Mouse (Mus musculus) kidney, embryonic 16.5 days (tissue): ENCODE measurements around the gene D430042O09Rik. TPM values are rescaled to one million over a fixed set of nuclear protein-coding genes. Genes with fewer than 3 reads are reported as not detected.

Experiments used
- ATAC-seq: fragments of 200-750 bp; cut with Nextera tagmentation; 2 replicates; pipeline ENCODE4 v1.8.0; 2017; ENCODE audit warnings: moderate TSS enrichment; ENCODE audit not compliant: low FRiP score, low TSS enrichment
- H3K27ac ChIP-seq: fragments of 300-500 bp; sonication (generic); 2 replicates; pipeline ENCODE4 v1.5.1; 2014; ENCODE audit warnings: low read length
- H3K27me3 ChIP-seq: fragments of 300-500 bp; sonication (generic); 2 replicates; pipeline ENCODE4 v1.6.1; 2014; ENCODE audit warnings: low read length, control low read depth, mixed read lengths; ENCODE audit not compliant: insufficient read depth
- H3K36me3 ChIP-seq: fragments of 300-500 bp; sonication (generic); 2 replicates; pipeline ENCODE4 v1.6.1; 2014; ENCODE audit warnings: low read length, control low read depth, mixed read lengths; ENCODE audit not compliant: insufficient read depth
- H3K4me1 ChIP-seq: fragments of 300-500 bp; sonication (generic); 2 replicates; pipeline ENCODE4 v1.6.1; 2014; ENCODE audit warnings: low read length, control low read depth, mixed read lengths; ENCODE audit not compliant: insufficient read depth
- H3K4me2 ChIP-seq: fragments of 300-500 bp; sonication (generic); replicated peaks from 2 replicates; pipeline ENCODE4 v1.6.1; 2014; ENCODE audit warnings: low read depth, low read length
- H3K4me3 ChIP-seq: fragments of 300-500 bp; sonication (generic); 2 replicates; pipeline ENCODE4 v1.5.1; 2014; ENCODE audit warnings: mild to moderate bottlenecking, low read length
- H3K9ac ChIP-seq: fragments of 300-500 bp; sonication (generic); replicated peaks from 2 replicates; pipeline ENCODE4 v1.6.1; 2014; ENCODE audit warnings: low read length
- H3K9me3 ChIP-seq: fragments of 300-500 bp; sonication (generic); 2 replicates; pipeline ENCODE4 v1.6.1; 2016; ENCODE audit warnings: low read length, control low read depth
- WGBS: fragments of 180-500 bp; shearing (Covaris S2); extraction: QIAGEN DNeasy Blood & Tissue Kit; methylation state at CpG from one replicate; pipeline ENCODE4 v1.1.7; 2014; 5-methylcytosine and 5-hydroxymethylcytosine counted together
- polyA plus RNA-seq: library from polyadenylated mRNA; unstranded; fragments of >200 nt; fragmentation: Nextera tagmentation; extraction: Ambion mirVana; gene quantifications from 2 replicates; pipeline ENCODE4 v1.2.1, GENCODE M21; 2015

D430042O09Rik gene
- polyA plus RNA-seq, 1 experiment from 2014 or later: 10.1 TPM

DNA sequence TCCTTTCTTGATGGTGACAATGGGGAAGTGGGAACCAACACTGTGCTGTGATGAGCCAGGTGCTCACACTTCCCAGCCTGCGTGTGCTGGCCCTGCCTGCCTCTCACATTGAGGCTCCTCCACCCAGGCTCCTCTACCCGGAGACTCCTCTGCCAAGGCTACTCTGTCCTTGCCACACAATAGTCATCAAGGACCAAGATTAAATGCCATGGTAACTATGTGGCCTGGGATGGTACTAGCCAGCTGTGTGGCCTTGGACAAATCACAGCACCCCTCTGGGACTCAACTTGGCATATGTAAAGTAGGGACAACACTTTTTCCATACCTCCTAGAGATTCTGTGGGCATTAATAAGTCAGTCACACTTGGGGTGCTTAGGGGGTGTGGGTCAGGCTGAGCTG lies 192.2 kb downstream of the D430042O09Rik start:
- H3K4me1 ChIP-seq: no peaks in the 10 kb centered on the region
- no peak overlapping the region for H3K9ac ChIP-seq
- ATAC-seq: peak; percentile 27; the same call in 1 of the 2 replicates
- H3K4me2 ChIP-seq: no peak overlapping the region
- no peaks in the 10 kb centered on the region; the same call in 1 of the 2 replicates for H3K9me3 ChIP-seq
- no peak overlapping the region for H3K27ac ChIP-seq
- H3K36me3 ChIP-seq: no peaks in the 10 kb centered on the region
- H3K27me3 ChIP-seq: no peaks in the 10 kb centered on the region
- 74% methylated on average over 2 of the region's 2 CpGs for WGBS
- no peak overlapping the region for H3K4me3 ChIP-seq

DNA sequence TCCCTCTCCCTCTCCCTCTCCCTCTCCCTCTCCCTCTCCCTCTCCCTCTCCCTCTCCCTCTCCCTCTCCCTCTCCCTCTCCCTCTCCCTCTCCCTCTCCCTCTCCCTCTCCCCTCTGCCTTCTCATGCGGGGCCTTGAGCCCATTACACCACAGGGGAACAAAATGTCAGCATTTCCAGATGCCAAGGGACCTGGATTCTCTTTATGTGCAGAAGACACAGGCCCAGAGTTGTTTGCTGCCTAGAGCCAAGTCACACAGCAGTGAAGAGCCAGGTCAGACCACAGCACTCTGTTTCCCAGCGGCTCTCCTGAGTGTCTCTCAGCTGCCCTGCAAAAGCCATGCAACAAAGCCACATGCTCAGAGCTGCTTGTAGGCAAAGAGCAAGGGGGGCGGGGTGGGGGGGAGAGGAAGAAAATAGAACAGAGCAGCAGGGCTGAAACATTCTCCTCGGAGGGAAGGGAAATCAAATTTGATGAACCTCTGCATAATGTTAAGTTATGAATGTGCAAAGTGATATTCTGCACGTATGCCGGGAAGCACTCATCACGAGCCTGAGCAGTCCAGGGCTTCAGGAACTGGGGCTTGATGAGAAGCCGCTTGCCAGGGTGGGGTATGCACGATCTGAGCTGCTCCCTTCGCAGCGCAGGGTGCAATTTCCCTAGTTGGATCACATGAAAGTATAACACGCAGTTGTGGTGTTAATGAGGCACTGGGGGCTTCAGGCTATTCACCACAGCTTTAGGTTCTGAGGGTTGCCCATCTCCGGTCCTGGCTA lies 192.9 kb downstream of the D430042O09Rik start:
- Histone ChIP-seq H3K36me3 (no peaks in the 10 kb centered on the region), H3K27ac (no peak overlapping the region), H3K4me2 (no peak overlapping the region), H3K4me3 (no peak overlapping the region), H3K9me3 (no peaks in the 10 kb centered on the region; the same call in 1 of the 2 replicates), H3K27me3 (no peaks in the 10 kb centered on the region), H3K4me1 (no peaks in the 10 kb centered on the region), H3K9ac (no peak overlapping the region)
- WGBS: 67% methylated on average over 13 of the region's 13 CpGs
- ATAC-seq: no peak

DNA sequence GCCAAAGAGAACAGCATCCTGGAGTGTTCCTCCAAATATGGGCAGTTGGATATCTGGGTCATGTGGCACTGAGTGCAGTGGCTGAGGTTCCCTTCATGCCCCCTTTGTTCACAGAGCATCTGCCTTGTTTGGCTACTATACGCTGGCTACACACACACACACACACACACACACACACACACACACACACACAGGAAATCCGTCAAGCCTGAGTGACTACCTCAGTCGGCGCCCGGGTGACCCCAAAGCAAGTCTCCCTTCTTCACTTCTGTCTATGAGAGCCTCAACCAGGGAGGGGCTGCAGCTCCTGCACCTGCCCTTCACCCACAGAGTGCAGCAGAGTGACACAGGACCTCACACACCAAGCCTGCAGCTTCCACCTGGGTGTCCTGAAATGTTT lies 213.1 kb downstream of the D430042O09Rik start:
- 0 out of 2 replicates have a peak, but pooled peaks cover 2% of the 10 kb centered on the region for H3K4me1 ChIP-seq
- ATAC-seq: peak; percentile 61
- 36% methylated on average over 5 of the region's 5 CpGs for WGBS

DNA sequence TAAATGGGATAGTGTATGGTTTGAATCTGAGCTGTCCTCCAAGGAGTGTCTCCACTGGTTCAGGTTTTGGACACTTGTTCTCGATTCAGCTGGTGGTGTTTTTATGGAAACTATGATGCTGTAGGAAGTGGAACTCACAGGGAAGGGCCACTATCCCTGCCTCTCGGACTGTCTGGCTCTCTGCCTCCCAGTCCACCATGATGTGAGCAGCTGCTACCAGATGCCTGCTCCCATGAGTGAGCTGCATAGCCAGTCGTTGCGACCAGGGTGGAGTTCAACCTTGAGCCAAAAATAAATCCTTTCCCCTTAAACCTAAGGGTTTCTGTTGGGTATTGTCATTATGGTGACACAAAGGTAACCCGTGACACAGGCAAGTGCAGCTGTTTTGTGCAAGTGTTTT lies 216.4 kb downstream of the D430042O09Rik start:
- H3K9ac ChIP-seq: no peak overlapping the region
- H3K27me3 ChIP-seq: no peaks in the 10 kb centered on the region
- no peaks in the 10 kb centered on the region for H3K36me3 ChIP-seq
- H3K4me1 ChIP-seq: 0 out of 2 replicates have a peak, but pooled peaks cover 2% of the 10 kb centered on the region
- WGBS: 86% methylated on average over 5 of the region's 5 CpGs
- H3K27ac ChIP-seq: no peak overlapping the region
- H3K4me2 ChIP-seq: no peak overlapping the region
- no peak for ATAC-seq
- no peaks in the 10 kb centered on the region for H3K9me3 ChIP-seq
- no peak overlapping the region for H3K4me3 ChIP-seq

More for the DNA sequence above, 213.1 kb downstream of the D430042O09Rik start:
- Histone ChIP-seq H3K27me3 (no peaks in the 10 kb centered on the region), H3K27ac (no peak overlapping the region), H3K9me3 (peaks cover 4% of the 10 kb centered on the region; the same call in 1 of the 2 replicates), H3K36me3 (no peaks in the 10 kb centered on the region), H3K9ac (no peak overlapping the region), H3K4me3 (no peak overlapping the region), H3K4me2 (no peak overlapping the region)

Other genes starting within 250 kb of the D430042O09Rik start
- gene Nsmce1, start 216.3 kb upstream of the D430042O09Rik start, polyA plus RNA-seq: 131 and 137 TPM in 2 replicates
- 11.5 and 13.1 TPM in 2 replicates for gene Il4ra, start 155.8 kb upstream of the D430042O09Rik start, polyA plus RNA-seq
- gene Il21r, start 104.5 kb upstream of the D430042O09Rik start, polyA plus RNA-seq: 0.34 and 0.35 TPM in 2 replicates
- gene Gtf3c1, start 108 bp upstream of the D430042O09Rik start, polyA plus RNA-seq: 31.5 and 33.9 TPM in 2 replicates